25 mouse cellular contexts compared by ENCODE assay signal in genomic region chr1:131539771-131540170, GRCm38 (mm10). TPM values are rescaled to one million over a fixed set of nuclear protein-coding genes. Genes with fewer than 3 reads are reported as not detected.
A peak's percentile ranks its signal among the peaks of the same experiment; 100 is the strongest.
DNase-seq lines count a peak whose midpoint lies in the region; ATAC-seq lines count a peak whose summit lies in the region.
"Had no signal": no experiment of that assay in that cellular context is flagged by ENCODE, and none has a peak within 500 bp of the region (broad histone marks: within the 10 kb centered on the region; RNA-seq: fewer than 3 reads in every experiment).

No protein-coding gene starts in this region.

- no peak overlapping the region for H3K9ac ChIP-seq in forebrain, embryonic 16.5 days (replicated peaks; ENCODE audit: low read depth, low read length)
- H3K9ac ChIP-seq: embryonic facial prominence, embryonic 12.5 days; forebrain, embryonic 13.5 days; forebrain, embryonic 15.5 days had no signal

- ATAC-seq in forebrain, embryonic 16.5 days = no peak
- ATAC-seq: activated CD4-positive, CD25-positive, alpha-beta regulatory T cell, adult 4 months; forebrain, embryonic 13.5 days; forebrain, embryonic 15.5 days; Patski had no signal

- 96% methylated on average over 4 of the region's 4 CpGs for WGBS in forebrain, embryonic 16.5 days

- H3K27ac ChIP-seq in forebrain, embryonic 16.5 days (ENCODE audit: low read length) = no peak overlapping the region
- H3K27ac ChIP-seq: embryonic facial prominence, embryonic 10.5 days; forebrain, embryonic 13.5 days; forebrain, embryonic 15.5 days had no signal

- peak; percentile 31 for DNase-seq in adrenal gland, adult 2 months
- no peak for DNase-seq in adrenal gland, adult 8-10 months
- peak; percentile 23 for DNase-seq in urinary bladder, postnatal 14 days (ENCODE audit: low spot score)
- no peak for DNase-seq in urinary bladder, postnatal 4 days (ENCODE audit: low spot score in 2 of 2)
- peak; percentile 92 for DNase-seq in 3T3-L1 (ENCODE audit: low read depth, low spot score)
- DNase-seq: adrenal gland, postnatal 14 days; cerebellum, adult 11-12 months; cerebellum, adult 2 months; cerebellum, adult 9-10 months; cerebellum, postnatal 10 days; cerebellum, postnatal 25 days had no signal

- no peaks in the 10 kb centered on the region for H3K36me3 ChIP-seq in forebrain, embryonic 16.5 days (ENCODE audit: control insufficient read depth, insufficient read depth)
- H3K36me3 ChIP-seq: embryonic facial prominence, embryonic 12.5 days; forebrain, embryonic 15.5 days had no signal

- H3K9me3 ChIP-seq in forebrain, embryonic 16.5 days (ENCODE audit: control insufficient read depth, low read length) = no peaks in the 10 kb centered on the region
- H3K9me3 ChIP-seq: embryonic facial prominence, embryonic 10.5 days; embryonic facial prominence, embryonic 12.5 days; forebrain, embryonic 13.5 days; forebrain, embryonic 15.5 days had no signal

- H3K4me1 ChIP-seq in forebrain, embryonic 16.5 days (replicated peaks; ENCODE audit: control insufficient read depth, insufficient read depth, low read length) = no peaks in the 10 kb centered on the region
- H3K4me1 ChIP-seq: forebrain, embryonic 13.5 days; forebrain, embryonic 15.5 days had no signal

- H3K4me3 ChIP-seq in forebrain, embryonic 16.5 days (replicated peaks; ENCODE audit: low read length) = no peak overlapping the region
- H3K4me3 ChIP-seq: embryonic facial prominence, embryonic 10.5 days; embryonic facial prominence, embryonic 12.5 days; forebrain, embryonic 13.5 days; forebrain, embryonic 15.5 days had no signal

- H3K27me3 ChIP-seq in forebrain, embryonic 16.5 days (replicated peaks; ENCODE audit: control insufficient read depth, insufficient read depth, low read length) = no peaks in the 10 kb centered on the region
- H3K27me3 ChIP-seq: embryonic facial prominence, embryonic 12.5 days; forebrain, embryonic 13.5 days; forebrain, embryonic 15.5 days; Patski had no signal

- H3K4me2 ChIP-seq in forebrain, embryonic 16.5 days (ENCODE audit: low read length) = no peak overlapping the region
- H3K4me2 ChIP-seq: embryonic facial prominence, embryonic 12.5 days; forebrain, embryonic 13.5 days; forebrain, embryonic 15.5 days had no signal

RNA-seq across cellular contexts. Expression of gene Fam72a, which starts 12.1 kb away (rescaled TPM):
- under 1 TPM; 0.79 to 0.92 TPM for total RNA-seq in adrenal gland, adult 2 months (2021)
- polyA plus RNA-seq in adrenal gland, adult 2 months (2012; rRNA removed) = 0.07 and 0.16 TPM in 2 replicates
- 1 to 10 TPM in 2 of 4 experiments, under 1 TPM in 2; 0.77 to 1.7 (median 1.1) TPM for total RNA-seq in adrenal gland, adult 8-10 months (2022)
- polyA plus RNA-seq in forebrain, embryonic 16.5 days (2015; fragmentation: Nextera tagmentation; extraction: Ambion mirVana) = 1.7 and 3.0 TPM in 2 replicates

RNA-seq across cellular contexts. Expression of gene Srgap2, which starts 12.6 kb away (rescaled TPM):
- 10 to 100 TPM; 21.8 to 22.2 TPM for total RNA-seq in adrenal gland, adult 2 months (2021)
- polyA plus RNA-seq in adrenal gland, adult 2 months (2012; rRNA removed) = 13.9 and 15.2 TPM in 2 replicates
- 10 to 100 TPM; 23.5 to 40.0 (median 32.9) TPM for total RNA-seq in adrenal gland, adult 8-10 months (2022)
- polyA plus RNA-seq in forebrain, embryonic 16.5 days (2015; fragmentation: Nextera tagmentation; extraction: Ambion mirVana) = 29.2 and 35.1 TPM in 2 replicates

RNA-seq across cellular contexts. Expression of gene Avpr1b, which starts 59.3 kb away (rescaled TPM):
- not detected for total RNA-seq in adrenal gland, adult 2 months (2021)
- not detected in 2 replicates for polyA plus RNA-seq in adrenal gland, adult 2 months (2012; rRNA removed)
- total RNA-seq in adrenal gland, adult 8-10 months (2022) = not detected
- polyA plus RNA-seq in forebrain, embryonic 16.5 days (2015; fragmentation: Nextera tagmentation; extraction: Ambion mirVana) = 0.14 TPM in 1 of 2 replicates, not detected in the other
- total RNA-seq: adrenal gland, adult 18-20 months; adrenal gland, postnatal 36 days; ES-E14; MEL had no signal
- polyA plus RNA-seq: C2C12; cerebellum, adult 2 months; cortical plate, adult 2 months; embryonic facial prominence, embryonic 10.5 days; embryonic facial prominence, embryonic 12.5 days; forebrain, embryonic 13.5 days; forebrain, embryonic 15.5 days; frontal cortex, adult 2 months; Patski had no signal

Comparison
In these comparisons a context has a peak if more than half of its experiments do, and no peak if none do; other contexts are left out.
1. DNase-seq: peak in adrenal gland, adult 2 months (single experiment), urinary bladder, postnatal 14 days (single experiment) and 3T3-L1 (single experiment); none in adrenal gland, adult 8-10 months (single experiment) and urinary bladder, postnatal 4 days (0 of 2).